Mouse (Mus musculus) forebrain, embryonic 14.5 days (tissue): Measurements from ENCODE around the gene Ankrd33b. TPM values are rescaled to one million over a fixed set of nuclear protein-coding genes. Genes with fewer than 3 reads are reported as not detected.

Experiments
- ATAC-seq: fragments of 200-750 bp; cut with Nextera tagmentation; 2 replicates; pipeline ENCODE4 v1.8.0; 2017; ENCODE audit warnings: mild to moderate bottlenecking, moderate library complexity
- DNase-seq: peaks from one replicate; pipeline ENCODE4 v3.0.0-alpha.2; 2015; ENCODE audit warnings: low spot score
- H3K27ac ChIP-seq: fragments of 300-500 bp; sonication (generic); 2 replicates; pipeline ENCODE4 v1.5.1; 2014; ENCODE audit warnings: low read depth, mild to moderate bottlenecking, control low read depth, low read length, moderate library complexity
- H3K27me3 ChIP-seq: fragments of 300-500 bp; sonication (generic); replicated peaks from 2 replicates; pipeline ENCODE4 v1.6.1; 2014; ENCODE audit warnings: low read length, control low read depth, mixed read lengths; ENCODE audit not compliant: control insufficient read depth, insufficient read depth
- H3K36me3 ChIP-seq: fragments of 300-500 bp; sonication (generic); 2 replicates; pipeline ENCODE4 v1.6.1; 2014; ENCODE audit warnings: low read length, control low read depth; ENCODE audit not compliant: control insufficient read depth, insufficient read depth
- H3K4me1 ChIP-seq: fragments of 300-500 bp; sonication (generic); 2 replicates; pipeline ENCODE4 v1.6.1; 2014; ENCODE audit warnings: antibody characterized with exemption, low read length, control low read depth; ENCODE audit not compliant: control insufficient read depth, insufficient read depth
- H3K4me2 ChIP-seq: fragments of 300-500 bp; sonication (generic); 2 replicates; pipeline ENCODE4 v1.6.1; 2014; ENCODE audit warnings: mild to moderate bottlenecking, control low read depth, low read length
- H3K4me3 ChIP-seq: fragments of 300-500 bp; sonication (generic); 2 replicates; pipeline ENCODE4 v1.5.1; 2014; ENCODE audit warnings: low read depth, low read length, control low read depth
- H3K9ac ChIP-seq: fragments of 300-500 bp; sonication (generic); 2 replicates; pipeline ENCODE4 v1.6.1; 2014; ENCODE audit warnings: mild to moderate bottlenecking, low read length, control low read depth, moderate library complexity
- H3K9me3 ChIP-seq: fragments of 300-500 bp; sonication (generic); replicated peaks from 2 replicates; pipeline ENCODE4 v1.6.1; 2016; ENCODE audit warnings: low read length, control low read depth, mixed read lengths; ENCODE audit not compliant: control insufficient read depth
- WGBS: fragments of 180-500 bp; shearing (Covaris S2); extraction: QIAGEN DNeasy Blood & Tissue Kit; methylation state at CpG from one replicate; pipeline ENCODE4 v1.1.7; 2014; 5-methylcytosine and 5-hydroxymethylcytosine counted together
- polyA plus RNA-seq: library from polyadenylated mRNA; unstranded; fragments of >200 nt; fragmentation: Nextera tagmentation; extraction: Ambion mirVana; gene quantifications from 2 replicates; pipeline ENCODE4 v1.2.1, GENCODE M21; 2014

Gene Ankrd33b
- polyA plus RNA-seq, 1 experiment from 2014 or later: 0.70 TPM

GRCm38 (mm10) chr15:31402200-31402892 lies 34.8 kb upstream of the Ankrd33b start:
- DNase-seq: peak; percentile 51
- 17% methylated on average over 12 of the region's 12 CpGs for WGBS
- H3K27ac ChIP-seq: no peak overlapping the region

GRCm38 (mm10) chr15:31400974-31401373 lies 33.4 kb upstream of the Ankrd33b start:
- Histone ChIP-seq H3K9me3 (no peaks in the 10 kb centered on the region), H3K36me3 (no peaks in the 10 kb centered on the region), H3K4me2 (no peak overlapping the region), H3K4me3 (no peak overlapping the region), H3K27me3 (no peaks in the 10 kb centered on the region), H3K4me1 (no peaks in the 10 kb centered on the region), H3K27ac (no peak overlapping the region), H3K9ac (no peak overlapping the region)
- DNase-seq (no peak), ATAC-seq (no peak)
- WGBS: 44% methylated on average over 3 of the region's 3 CpGs

More at GRCm38 (mm10) chr15:31402200-31402892, 34.8 kb upstream of the Ankrd33b start:
- Histone ChIP-seq H3K36me3 (no peaks in the 10 kb centered on the region), H3K4me1 (no peaks in the 10 kb centered on the region), H3K9ac (no peak overlapping the region), H3K9me3 (no peaks in the 10 kb centered on the region), H3K4me2 (no peak overlapping the region), H3K27me3 (no peaks in the 10 kb centered on the region), H3K4me3 (no peak overlapping the region)
- ATAC-seq: peak; percentile 66

GRCm38 (mm10) chr15:31398769-31399168 lies 31.2 kb upstream of the Ankrd33b start:
- Histone ChIP-seq H3K36me3 (no peaks in the 10 kb centered on the region), H3K9me3 (no peaks in the 10 kb centered on the region), H3K9ac (no peak overlapping the region), H3K4me3 (no peak overlapping the region), H3K4me1 (no peaks in the 10 kb centered on the region), H3K27ac (no peak overlapping the region), H3K4me2 (no peak overlapping the region), H3K27me3 (no peaks in the 10 kb centered on the region)
- ATAC-seq (no peak), DNase-seq (no peak)
- 92% methylated on average over 13 of the region's 13 CpGs for WGBS

GRCm38 (mm10) chr15:31397379-31397778 lies 29.9 kb upstream of the Ankrd33b start:
- H3K27ac ChIP-seq: no peak overlapping the region
- ATAC-seq: no peak
- no peak overlapping the region for H3K4me2 ChIP-seq
- no peaks in the 10 kb centered on the region for H3K27me3 ChIP-seq
- WGBS: 81% methylated on average over 3 of the region's 3 CpGs
- H3K9me3 ChIP-seq: no peaks in the 10 kb centered on the region
- DNase-seq: no peak
- no peak overlapping the region for H3K9ac ChIP-seq
- no peaks in the 10 kb centered on the region for H3K4me1 ChIP-seq
- no peaks in the 10 kb centered on the region for H3K36me3 ChIP-seq
- no peak overlapping the region for H3K4me3 ChIP-seq

- 85% methylated on average over 5 of the region's 5 CpGs for WGBS
- DNase-seq (no peak), ATAC-seq (no peak)
- Histone ChIP-seq H3K4me1 (no peaks in the 10 kb centered on the region), H3K9ac (no peak overlapping the region), H3K36me3 (no peaks in the 10 kb centered on the region), H3K4me2 (no peak overlapping the region), H3K27me3 (no peaks in the 10 kb centered on the region), H3K4me3 (no peak overlapping the region), H3K27ac (no peak overlapping the region), H3K9me3 (no peaks in the 10 kb centered on the region)
These were observed 29.2 kb upstream of the Ankrd33b start for GRCm38 (mm10) chr15:31396755-31397154.

- H3K4me3 ChIP-seq: no peak overlapping the region
- no peak overlapping the region for H3K9ac ChIP-seq
- no peak overlapping the region for H3K4me2 ChIP-seq
- 87% methylated on average over 4 of the region's 4 CpGs for WGBS
- no peaks in the 10 kb centered on the region for H3K27me3 ChIP-seq
- no peak for DNase-seq
- no peaks in the 10 kb centered on the region for H3K36me3 ChIP-seq
- no peaks in the 10 kb centered on the region for H3K9me3 ChIP-seq
- no peaks in the 10 kb centered on the region for H3K4me1 ChIP-seq
- no peak overlapping the region for H3K27ac ChIP-seq
- ATAC-seq: no peak
These were observed 28.5 kb upstream of the Ankrd33b start for GRCm38 (mm10) chr15:31395986-31396385.

- Histone ChIP-seq H3K9me3 (no peaks in the 10 kb centered on the region), H3K9ac (no peak overlapping the region), H3K4me2 (no peak overlapping the region), H3K27ac (no peak overlapping the region), H3K36me3 (no peaks in the 10 kb centered on the region), H3K27me3 (no peaks in the 10 kb centered on the region), H3K4me1 (no peaks in the 10 kb centered on the region), H3K4me3 (no peak overlapping the region)
- 84% methylated on average over 6 of the region's 6 CpGs for WGBS
- ATAC-seq: no peak
- DNase-seq: no peak
These were observed 25.9 kb upstream of the Ankrd33b start for GRCm38 (mm10) chr15:31393402-31393801.

- ATAC-seq (no peak), DNase-seq (no peak)
- Histone ChIP-seq H3K27me3 (no peaks in the 10 kb centered on the region), H3K4me2 (no peak overlapping the region), H3K27ac (no peak overlapping the region), H3K9me3 (no peaks in the 10 kb centered on the region), H3K9ac (no peak overlapping the region), H3K4me1 (no peaks in the 10 kb centered on the region), H3K4me3 (no peak overlapping the region), H3K36me3 (no peaks in the 10 kb centered on the region)
- 54% methylated on average over 7 of the region's 7 CpGs for WGBS
These were observed 25.2 kb upstream of the Ankrd33b start for GRCm38 (mm10) chr15:31392705-31393104.

- Histone ChIP-seq H3K4me2 (no peak overlapping the region), H3K4me3 (no peak overlapping the region), H3K36me3 (no peaks in the 10 kb centered on the region), H3K9me3 (no peaks in the 10 kb centered on the region), H3K9ac (no peak overlapping the region), H3K4me1 (no peaks in the 10 kb centered on the region), H3K27me3 (no peaks in the 10 kb centered on the region), H3K27ac (no peak overlapping the region)
- ATAC-seq (no peak), DNase-seq (no peak)
- WGBS: 83% methylated on average over 4 of the region's 4 CpGs
These were observed 24.6 kb upstream of the Ankrd33b start for GRCm38 (mm10) chr15:31392135-31392534.
